Mouse (Mus musculus): ENCODE measurements around the gene Pax3.

The Pax3 gene

GRCm38 (mm10) chr1:78053677-78054076 lies 143.3 kb downstream of the Pax3 start:
- DNase-seq, result no peak
